8 mouse cellular contexts compared by ENCODE assay signal in genomic region chr11:76243811-76244546, GRCm38 (mm10). TPM values are rescaled to one million over a fixed set of nuclear protein-coding genes. Genes with fewer than 3 reads are reported as not detected.
A peak's percentile ranks its signal among the peaks of the same experiment; 100 is the strongest.
DNase-seq lines count a peak whose midpoint lies in the region; ATAC-seq and TF ChIP-seq lines count a peak whose summit lies in the region.

No protein-coding gene starts in this region.

- ATAC-seq in heart, embryonic 16.5 days (replicated peaks; ENCODE audit: extremely low read depth, insufficient read depth, low FRiP score): peak; percentile 42; the same call in 1 of the 2 replicates
- ATAC-seq in heart, postnatal 0 days (ENCODE audit: insufficient read depth, low read depth): peak; percentile 42; the same call in 1 of the 2 replicates

- no peak for TF ChIP-seq CTCF in heart, postnatal 0 days (IDR thresholded peaks at IDR 0.05; ENCODE audit: low read depth)

- H3K9ac ChIP-seq in heart, embryonic 16.5 days (ENCODE audit: low read length): peak overlapping the region; percentile 88
- H3K9ac ChIP-seq in heart, postnatal 0 days (replicated peaks; ENCODE audit: low read depth, low read length): peak overlapping the region; percentile 82

- no peak for DNase-seq in heart, postnatal 36 days
- peak; percentile 30 for DNase-seq in Muller cell, postnatal 12 days (ENCODE audit: inconsistent ontology term)
- DNase-seq in heart, postnatal 0 days (ENCODE audit: low spot score): peak; percentile 35
- no peak for DNase-seq in midbrain, embryonic 10.5 days (ENCODE audit: low spot score)
- no peak for DNase-seq in left cerebral cortex, postnatal 36 days (ENCODE audit: low spot score in 2 of 2)
- no peak for DNase-seq in right cerebral cortex, adult 18-20 months
- DNase-seq in left cerebral cortex, postnatal 10 days (ENCODE audit: extremely low spot score in 1 of 2, low spot score in 2 of 2): no peak

- no peak for TF ChIP-seq EP300 in heart, postnatal 0 days (IDR thresholded peaks at IDR 0.05; ENCODE audit: low read depth)

- peaks cover 13% of the 10 kb centered on the region for H3K36me3 ChIP-seq in heart, embryonic 16.5 days (ENCODE audit: control insufficient read depth, insufficient read depth)
- H3K36me3 ChIP-seq in heart, postnatal 0 days (replicated peaks; ENCODE audit: control insufficient read depth, insufficient read depth, low read length): peaks cover 23% of the 10 kb centered on the region
- H3K36me3 ChIP-seq in midbrain, embryonic 10.5 days: peaks cover 37% of the 10 kb centered on the region

- peak overlapping the region; percentile 88 for H3K4me3 ChIP-seq in heart, embryonic 16.5 days (ENCODE audit: low read length)
- peak overlapping the region; percentile 74 for H3K4me3 ChIP-seq in heart, postnatal 0 days (ENCODE audit: low read depth, low read length)
- H3K4me3 ChIP-seq in midbrain, embryonic 10.5 days: peak overlapping the region; percentile 72

- peak overlapping the region; percentile 85 for H3K4me2 ChIP-seq in heart, embryonic 16.5 days (ENCODE audit: low read depth, low read length)
- H3K4me2 ChIP-seq in heart, postnatal 0 days (ENCODE audit: low read depth, low read length): peak overlapping the region; percentile 94

- H3K4me1 ChIP-seq in heart, embryonic 16.5 days (ENCODE audit: control insufficient read depth, insufficient read depth, low read length): peaks cover 14% of the 10 kb centered on the region
- peaks cover 19% of the 10 kb centered on the region for H3K4me1 ChIP-seq in heart, postnatal 0 days (ENCODE audit: control insufficient read depth, insufficient read depth)
- H3K4me1 ChIP-seq in midbrain, embryonic 10.5 days: peaks cover 25% of the 10 kb centered on the region

- 1% methylated on average over 34 of the region's 34 CpGs for WGBS in heart, embryonic 16.5 days
- 1% methylated on average over 34 of the region's 34 CpGs for WGBS in heart, postnatal 0 days
- WGBS in midbrain, embryonic 10.5 days: 6% methylated on average over 34 of the region's 34 CpGs

- H3K9me3 ChIP-seq in heart, embryonic 16.5 days (replicated peaks; ENCODE audit: control insufficient read depth, low read length): no peaks in the 10 kb centered on the region
- H3K9me3 ChIP-seq in heart, postnatal 0 days (replicated peaks; ENCODE audit: control insufficient read depth, low read length): no peaks in the 10 kb centered on the region
- H3K9me3 ChIP-seq in midbrain, embryonic 10.5 days (replicated peaks): no peaks in the 10 kb centered on the region

- intact Hi-C loops in heart, postnatal 36 days (cut with DNase I): loop anchor here (2.0 kb wide), 1 partner anchor 27 kb away; the partner anchor contains the start of genes Dbil5 and Gemin4
- intact Hi-C loops in left cerebral cortex, postnatal 36 days (cut with DNase I): no loop called here
- intact Hi-C loops in left cerebral cortex, postnatal 10 days (cut with DNase I): no loop called here

- H3K27me3 ChIP-seq in heart, embryonic 16.5 days (ENCODE audit: control insufficient read depth, insufficient read depth, low read length): no peaks in the 10 kb centered on the region
- no peaks in the 10 kb centered on the region for H3K27me3 ChIP-seq in heart, postnatal 0 days (ENCODE audit: control insufficient read depth, insufficient read depth, low read length)
- H3K27me3 ChIP-seq in midbrain, embryonic 10.5 days (ENCODE audit: low read depth, poor library complexity, severe bottlenecking): no peaks in the 10 kb centered on the region

- peak overlapping the region; percentile 66 for H3K27ac ChIP-seq in heart, embryonic 16.5 days (ENCODE audit: low read length)
- H3K27ac ChIP-seq in heart, postnatal 0 days (ENCODE audit: low read depth): peak overlapping the region; percentile 72
- H3K27ac ChIP-seq in midbrain, embryonic 10.5 days (replicated peaks): peak overlapping the region; percentile 87

RNA-seq across cellular contexts. Expression of gene Glod4, which starts 0.5 kb away (rescaled TPM):
- polyA plus RNA-seq in heart, embryonic 16.5 days (2015; fragmentation: Nextera tagmentation; extraction: Ambion mirVana): 115 and 122 TPM in 2 replicates
- total RNA-seq in heart, postnatal 36 days (2021): 10 to 100 TPM; 39.4 to 40.1 TPM
- total RNA-seq in heart, postnatal 0 days (2014; rRNA removed; ENCODE audit: low replicate concordance): 30.6 and 44.8 TPM in 2 replicates
- 102 and 104 TPM in 2 replicates for polyA plus RNA-seq in heart, postnatal 0 days (2015; fragmentation: Nextera tagmentation; extraction: Ambion mirVana)
- 130 and 135 TPM in 2 replicates for polyA plus RNA-seq in midbrain, embryonic 10.5 days (2016; fragmentation: Nextera tagmentation; extraction: Ambion mirVana)
- total RNA-seq in left cerebral cortex, postnatal 36 days (2021): 10 to 100 TPM; 47.7 to 58.2 TPM
- 10 to 100 TPM; 47.9 to 53.8 TPM for total RNA-seq in left cerebral cortex, postnatal 10 days (2021)

RNA-seq across cellular contexts. Expression of gene Mrm3, which starts 0.5 kb away (rescaled TPM):
- polyA plus RNA-seq in heart, embryonic 16.5 days (2015; fragmentation: Nextera tagmentation; extraction: Ambion mirVana): 29.1 and 31.7 TPM in 2 replicates
- 10 to 100 TPM; 20.5 to 27.9 TPM for total RNA-seq in heart, postnatal 36 days (2021)
- 21.3 and 39.5 TPM in 2 replicates for total RNA-seq in heart, postnatal 0 days (2014; rRNA removed; ENCODE audit: low replicate concordance)
- 27.6 and 31.8 TPM in 2 replicates for polyA plus RNA-seq in heart, postnatal 0 days (2015; fragmentation: Nextera tagmentation; extraction: Ambion mirVana)
- polyA plus RNA-seq in midbrain, embryonic 10.5 days (2016; fragmentation: Nextera tagmentation; extraction: Ambion mirVana): 23.4 and 24.5 TPM in 2 replicates
- total RNA-seq in left cerebral cortex, postnatal 36 days (2021): 10 to 100 TPM; 17.3 to 17.8 TPM
- 10 to 100 TPM; 17.4 to 17.6 TPM for total RNA-seq in left cerebral cortex, postnatal 10 days (2021)

RNA-seq across cellular contexts. Expression of gene Gemin4, which starts 26.5 kb away (rescaled TPM):
- polyA plus RNA-seq in heart, embryonic 16.5 days (2015; fragmentation: Nextera tagmentation; extraction: Ambion mirVana): 20.1 and 21.7 TPM in 2 replicates
- 1 to 10 TPM; 2.3 to 4.5 TPM for total RNA-seq in heart, postnatal 36 days (2021)
- 5.3 and 10.2 TPM in 2 replicates for total RNA-seq in heart, postnatal 0 days (2014; rRNA removed; ENCODE audit: low replicate concordance)
- polyA plus RNA-seq in heart, postnatal 0 days (2015; fragmentation: Nextera tagmentation; extraction: Ambion mirVana): 9.5 and 9.9 TPM in 2 replicates
- polyA plus RNA-seq in midbrain, embryonic 10.5 days (2016; fragmentation: Nextera tagmentation; extraction: Ambion mirVana): 45.4 and 51.3 TPM in 2 replicates
- total RNA-seq in left cerebral cortex, postnatal 36 days (2021): 1 to 10 TPM; 7.7 to 9.6 TPM
- 10 to 100 TPM in 1 of 2 experiments, 1 to 10 TPM in 1; 6.9 to 10.4 TPM for total RNA-seq in left cerebral cortex, postnatal 10 days (2021)

RNA-seq across cellular contexts. Expression of gene Dbil5, which starts 26.6 kb away (rescaled TPM):
- polyA plus RNA-seq in heart, embryonic 16.5 days (2015; fragmentation: Nextera tagmentation; extraction: Ambion mirVana): 0.53 and 1.8 TPM in 2 replicates
- under 1 TPM in 1 of 2 experiments, not detected in 1; 0.49 TPM for total RNA-seq in heart, postnatal 36 days (2021)
- total RNA-seq in heart, postnatal 0 days (2014; rRNA removed; ENCODE audit: low replicate concordance): not detected in 2 replicates
- polyA plus RNA-seq in heart, postnatal 0 days (2015; fragmentation: Nextera tagmentation; extraction: Ambion mirVana): 1.2 and 1.6 TPM in 2 replicates
- 0.88 TPM in 1 of 2 replicates, not detected in the other for polyA plus RNA-seq in midbrain, embryonic 10.5 days (2016; fragmentation: Nextera tagmentation; extraction: Ambion mirVana)
- 1 to 10 TPM; 1.0 to 1.3 TPM for total RNA-seq in left cerebral cortex, postnatal 36 days (2021)
- total RNA-seq in left cerebral cortex, postnatal 10 days (2021): under 1 TPM; 0.64 to 0.67 TPM

Comparison
In these comparisons a context has a peak if more than half of its experiments do, and no peak if none do; other contexts are left out.
1. DNase-seq: peak in Muller cell, postnatal 12 days (single experiment) and heart, postnatal 0 days (single experiment); none in heart, postnatal 36 days (0 of 2), midbrain, embryonic 10.5 days (single experiment), left cerebral cortex, postnatal 36 days (0 of 2), right cerebral cortex, adult 18-20 months (single experiment) and left cerebral cortex, postnatal 10 days (0 of 2).
2. Peak in every context shown above with its lines, with median percentiles within 50 percentile points of each other: H3K27ac ChIP-seq and H3K4me3 ChIP-seq.